Mouse (Mus musculus) embryonic fibroblast, embryonic 13.5 days (primary cell): ENCODE data around the gene Bves. TPM values are rescaled to one million over a fixed set of nuclear protein-coding genes. Genes with fewer than 3 reads are reported as not detected.
A peak's percentile ranks its signal among the peaks of the same experiment; 100 is the strongest.
"Not testable (repeated sequence)": the region's sequence is repeated elsewhere in the genome, so short reads cannot be mapped to it uniquely, and the experiment has no call there.

Source experiments
- H3K27ac ChIP-seq: 2 replicates; pipeline ENCODE4 v1.5.1; 2012; ENCODE audit warnings: low read length, control low read depth, inconsistent platforms; ENCODE audit not compliant: insufficient read depth
- H3K4me1 ChIP-seq: 2 replicates; pipeline ENCODE4 v1.6.1; 2011; ENCODE audit warnings: low read length; ENCODE audit not compliant: control insufficient read depth, insufficient read depth
- H3K4me3 ChIP-seq: 2 replicates; pipeline ENCODE4 v1.5.1; 2011; ENCODE audit warnings: mild to moderate bottlenecking, control low read depth, low read length; ENCODE audit not compliant: insufficient read depth
- CTCF ChIP-seq: IDR thresholded peaks from 2 replicates; pipeline ENCODE4 v1.5.1; 2011; ENCODE audit warnings: mild to moderate bottlenecking, control low read depth, low read length, moderate library complexity, borderline replicate concordance; ENCODE audit not compliant: insufficient read depth
- POLR2A ChIP-seq: IDR thresholded peaks from 2 replicates; pipeline ENCODE4 v1.6.1; 2011; ENCODE audit warnings: low read depth, mild to moderate bottlenecking, control low read depth, low read length, moderate library complexity
- polyA plus RNA-seq: library from polyadenylated mRNA; stranded (reverse); fragments of >200 nt; gene quantifications from 2 replicates; pipeline ENCODE4 v1.2.4, GENCODE M21; 2011; ENCODE audit warnings: low read depth; ENCODE audit not compliant: missing spikeins, insufficient read length

Gene Bves
- polyA plus RNA-seq = 2.1 and 2.5 TPM in 2 replicates

DNA sequence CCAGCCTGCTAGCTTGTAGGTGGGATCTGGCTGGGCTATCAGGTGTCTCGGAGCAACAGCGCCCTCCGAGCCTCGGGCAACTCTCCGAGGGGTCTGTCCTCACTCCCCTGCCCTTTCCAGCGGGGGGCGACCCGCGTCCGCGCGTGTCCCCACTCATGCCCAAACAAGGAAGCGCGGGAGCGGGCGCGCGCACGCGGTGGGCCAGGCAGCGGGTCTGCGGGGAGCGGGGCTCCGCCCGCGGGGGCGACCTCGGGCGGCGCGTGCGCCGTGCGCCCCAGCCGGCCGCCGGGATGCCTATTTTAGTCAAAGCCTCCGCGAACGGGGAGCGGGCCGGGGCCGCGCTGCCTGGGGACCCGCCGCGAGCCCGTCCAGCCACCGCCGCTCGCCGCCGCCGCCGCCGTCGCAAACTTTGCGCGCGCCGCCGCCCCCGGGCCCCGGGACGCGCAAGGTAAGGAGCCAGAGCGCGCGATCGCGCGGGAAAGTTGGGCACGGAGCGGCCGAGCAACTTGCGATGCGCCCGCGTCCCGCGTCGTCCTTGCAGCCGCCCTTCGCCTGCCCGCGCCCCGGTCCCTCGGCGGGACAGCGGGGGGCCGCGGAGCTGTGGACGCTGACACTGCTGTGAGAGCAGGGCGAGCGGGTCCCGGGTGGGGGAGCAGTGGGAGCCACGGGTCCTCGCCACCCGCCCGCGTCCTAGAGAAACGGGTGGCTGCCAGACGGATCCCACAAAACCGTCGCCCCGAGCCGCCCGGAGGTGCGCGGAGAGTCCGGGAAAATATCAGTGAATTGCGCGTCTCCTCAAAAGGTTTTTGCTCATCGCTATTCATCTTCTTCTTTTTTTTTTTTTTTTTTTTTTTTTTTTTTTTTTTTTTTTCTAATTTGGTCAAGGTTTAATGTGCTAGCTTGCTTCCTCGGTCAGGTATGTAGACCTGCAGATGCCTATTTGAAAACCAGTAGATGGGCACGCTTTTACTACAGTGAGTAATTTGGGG, at the start of gene Bves:
Gene Bves (plus strand): TSS at position 339 of the 989 bp plus-strand sequence.
- no peak within 1 kb of the TSS for H3K27ac ChIP-seq

DNA sequence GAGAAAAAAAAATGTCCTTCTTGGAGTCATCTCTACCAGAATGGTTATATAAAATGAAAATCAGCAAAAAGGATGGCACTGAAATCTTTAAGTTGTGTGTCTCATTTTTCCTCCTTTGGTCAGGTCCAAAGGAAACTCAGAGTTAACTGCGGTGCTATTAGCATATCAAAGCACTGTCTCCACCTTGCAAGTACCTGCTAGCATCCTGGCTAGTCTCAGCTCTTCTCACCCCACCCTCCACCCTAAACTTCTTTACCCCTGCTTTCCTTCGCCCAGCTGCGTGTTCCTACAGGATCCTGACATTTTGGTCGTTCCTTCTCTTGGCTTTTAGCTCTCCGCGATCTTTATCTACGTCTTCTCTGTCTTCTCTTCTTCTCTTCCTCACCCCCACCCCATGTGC, 47.2 kb upstream of the Bves start:
- H3K4me3 ChIP-seq = no peak overlapping the region
- TF ChIP-seq CTCF = no peak
- no peak for TF ChIP-seq POLR2A
- H3K4me1 ChIP-seq = no peaks in the 10 kb centered on the region
- H3K27ac ChIP-seq = no peak overlapping the region

More for the DNA sequence above, at the start of gene Bves:
- Histone ChIP-seq H3K4me1 (no peaks in the 10 kb centered on the region), H3K4me3 (peak within 1 kb of the TSS; percentile 59)
- TF ChIP-seq POLR2A = no peak
- TF ChIP-seq CTCF = no peak

DNA sequence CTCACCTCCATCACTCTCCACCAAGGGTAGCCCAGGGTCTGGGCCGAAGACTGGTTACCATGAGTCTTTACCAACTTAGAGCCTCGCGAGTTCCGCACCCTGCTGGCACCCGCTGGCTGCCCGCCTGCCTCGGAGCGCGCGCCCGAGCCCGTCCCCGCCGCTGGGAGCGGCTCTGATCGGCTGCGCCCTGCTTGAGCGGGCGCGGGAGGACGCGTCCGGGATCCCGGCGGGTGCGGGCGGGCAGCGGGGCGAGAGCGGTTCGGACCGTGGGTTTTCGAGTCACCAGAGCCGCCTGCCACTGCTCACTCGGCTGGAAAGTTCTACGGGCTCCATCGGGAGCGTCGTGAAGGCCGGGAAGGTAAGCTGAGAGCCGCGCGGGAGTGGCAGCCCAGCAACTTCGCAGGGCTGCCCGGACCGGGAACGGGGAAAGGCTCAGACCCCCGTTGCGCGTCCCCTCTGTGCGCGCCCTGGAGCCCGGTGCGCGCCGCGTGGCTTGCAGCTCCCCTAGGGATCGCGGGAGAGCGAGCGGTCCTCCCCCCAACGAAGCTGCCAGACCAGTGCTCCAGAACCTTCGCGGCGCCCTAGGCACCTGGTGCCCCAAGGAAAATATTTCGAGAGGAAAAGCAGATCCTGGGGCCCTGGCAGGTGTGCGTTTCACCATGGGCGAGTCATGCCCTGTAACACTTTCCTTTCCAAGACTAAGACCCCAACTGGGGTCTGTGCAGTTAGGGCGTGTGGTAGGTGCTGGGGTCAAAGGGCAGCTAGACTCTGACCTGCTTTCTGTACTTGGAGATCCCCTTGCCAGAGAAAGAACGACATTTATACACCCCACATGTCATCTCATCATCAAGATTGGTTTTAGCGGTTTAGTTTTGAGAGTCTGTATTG, 46.1 kb upstream of the Bves start:
- Histone ChIP-seq H3K27ac (no peak overlapping the region), H3K4me1 (no peaks in the 10 kb centered on the region), H3K4me3 (peak overlapping the region; percentile 50)
- TF ChIP-seq POLR2A (no peak), CTCF (no peak)

DNA sequence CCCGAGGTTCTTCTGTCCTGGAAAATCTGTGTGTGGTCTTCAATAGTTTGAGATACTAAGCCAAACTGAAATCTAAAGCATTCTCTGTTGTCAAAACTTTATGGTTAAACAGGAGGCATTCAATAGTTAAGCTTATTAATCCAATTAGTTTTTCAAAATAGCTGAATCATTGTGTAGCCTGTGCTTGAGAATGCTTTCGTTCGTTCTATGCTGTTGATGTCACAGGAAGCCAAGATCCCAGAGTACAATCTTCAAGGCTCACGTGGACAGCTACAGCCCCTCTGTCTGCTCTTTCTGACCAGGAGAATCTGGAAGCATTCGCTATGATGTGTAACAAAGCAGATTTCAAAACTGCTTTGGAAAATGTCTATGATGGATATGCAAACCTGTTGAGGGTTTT, 45.0 kb upstream of the Bves start:
- Histone ChIP-seq H3K4me1 (no peaks in the 10 kb centered on the region), H3K27ac (no peak overlapping the region), H3K4me3 (no peak overlapping the region)
- TF ChIP-seq POLR2A = no peak

DNA sequence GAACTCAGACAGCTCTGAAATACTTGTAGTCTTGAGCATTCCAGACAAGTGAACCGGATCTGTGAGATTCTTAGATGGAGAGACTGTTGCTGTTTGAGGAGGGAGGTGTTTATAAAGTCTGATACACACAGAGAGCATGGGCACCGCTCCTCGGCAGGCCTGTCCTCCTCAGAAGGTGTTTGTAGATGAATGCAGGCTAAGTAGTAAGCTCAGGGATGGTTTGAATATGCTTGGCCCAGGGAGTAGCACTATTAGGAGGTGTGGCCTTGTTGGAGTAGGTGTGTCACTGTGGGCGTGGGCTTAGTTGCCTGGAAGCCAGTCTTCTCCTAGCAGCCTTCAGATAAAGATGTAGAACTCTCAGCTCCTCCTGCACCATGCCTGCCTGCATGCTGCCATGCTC, 43.4 kb upstream of the Bves start:
- H3K4me1 ChIP-seq, H3K27ac ChIP-seq, H3K4me3 ChIP-seq: not testable (repeated sequence)

DNA sequence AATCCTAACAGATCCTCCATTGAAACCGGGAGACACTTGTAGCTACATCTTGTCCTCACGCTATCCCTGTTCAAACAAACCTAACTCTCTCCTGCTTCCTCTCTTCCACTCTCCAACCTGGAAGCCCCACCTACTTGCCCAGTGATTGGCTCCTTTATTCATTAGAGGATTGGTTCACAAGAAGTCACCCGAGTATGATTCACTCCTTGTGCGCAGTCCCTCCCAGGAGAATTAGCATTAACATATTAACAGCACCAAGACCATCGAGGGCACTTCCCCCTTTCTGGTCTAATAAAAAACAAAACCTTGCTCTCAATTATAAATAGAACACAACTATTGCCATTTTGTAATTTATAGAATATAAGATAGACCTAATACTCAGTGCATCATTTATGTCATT, 40.5 kb upstream of the Bves start:
- H3K4me1 ChIP-seq = no peaks in the 10 kb centered on the region
- TF ChIP-seq CTCF (no peak), POLR2A (no peak)
- H3K27ac ChIP-seq = no peak overlapping the region
- no peak overlapping the region for H3K4me3 ChIP-seq

DNA sequence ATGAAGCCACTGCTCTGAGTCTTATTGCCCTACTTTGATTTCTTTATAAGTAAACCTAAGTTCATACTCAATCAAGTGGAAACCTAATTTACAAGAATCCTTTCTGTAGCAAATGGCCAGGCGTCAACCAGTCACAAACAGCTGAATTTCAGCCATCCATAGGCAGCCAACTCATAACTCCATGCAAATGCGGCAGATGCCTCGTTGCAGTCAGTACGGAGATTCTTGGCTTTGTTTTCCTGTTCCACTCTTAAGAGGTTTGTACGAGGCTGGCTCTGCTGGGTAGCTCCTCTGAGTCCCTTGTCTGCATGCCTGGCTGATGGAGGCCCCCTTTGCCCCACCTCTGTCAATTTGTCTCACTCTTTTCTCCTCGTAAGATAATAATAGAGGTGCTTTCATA, 37.1 kb upstream of the Bves start:
- no peak overlapping the region for H3K27ac ChIP-seq
- no peaks in the 10 kb centered on the region for H3K4me1 ChIP-seq
- H3K4me3 ChIP-seq = no peak overlapping the region
- no peak for TF ChIP-seq POLR2A
- TF ChIP-seq CTCF = no peak

DNA sequence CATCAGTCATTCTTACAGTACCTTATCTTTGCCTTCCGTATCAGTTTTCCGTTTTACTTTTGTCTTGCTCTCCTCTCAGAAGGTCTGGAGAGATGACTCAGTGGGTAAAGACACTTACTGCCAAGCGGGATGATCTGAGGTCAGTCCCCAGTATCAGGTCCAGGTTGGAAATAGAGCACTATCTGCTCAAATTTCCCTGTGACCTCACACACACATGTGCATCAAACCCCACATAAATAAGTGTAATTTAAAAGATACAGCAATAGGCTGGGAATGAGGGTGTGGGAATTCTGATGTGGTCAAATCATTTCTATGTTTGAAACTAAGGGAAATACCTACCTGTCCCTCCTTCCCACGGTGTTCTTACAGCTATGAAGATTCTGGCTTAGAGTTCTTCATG, 36.1 kb upstream of the Bves start:
- Histone ChIP-seq H3K27ac (no peak overlapping the region), H3K4me1 (no peaks in the 10 kb centered on the region), H3K4me3 (no peak overlapping the region)
- TF ChIP-seq POLR2A = no peak

DNA sequence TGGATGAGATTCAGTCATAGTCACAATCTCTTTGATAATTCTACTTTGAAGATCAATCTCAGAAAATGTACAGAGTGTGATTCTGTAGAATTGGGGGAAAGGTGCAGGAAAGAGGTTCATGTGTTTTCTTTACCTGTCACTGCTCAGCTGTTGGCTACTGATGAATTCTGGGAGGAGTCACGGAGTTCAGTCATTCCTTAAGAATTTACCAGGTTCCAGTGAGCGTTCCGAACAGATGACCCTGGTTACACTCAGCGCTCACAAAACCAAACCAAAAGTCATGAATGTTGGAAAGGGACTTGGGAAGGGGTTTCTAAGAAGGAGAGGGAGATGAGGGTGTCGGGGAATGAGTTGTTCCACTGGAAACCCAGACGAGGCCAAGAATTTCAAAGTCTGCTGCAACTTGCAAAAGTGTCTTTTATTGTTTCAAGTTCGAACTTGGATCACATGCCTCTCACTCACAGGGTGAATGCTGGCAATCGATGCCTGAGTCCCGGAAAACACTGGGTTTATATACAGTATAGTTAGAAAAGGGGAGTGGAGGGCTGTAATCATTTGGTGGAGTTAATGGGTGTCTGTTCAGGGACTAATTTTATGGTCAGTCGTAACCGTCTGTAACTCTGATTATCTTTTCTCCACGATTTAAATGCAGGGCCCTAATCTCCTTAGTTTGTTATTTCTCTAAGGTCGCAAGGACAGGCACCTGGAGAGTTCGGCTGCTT, 32.1 kb upstream of the Bves start:
- no peak for TF ChIP-seq CTCF
- TF ChIP-seq POLR2A = no peak
- no peaks in the 10 kb centered on the region for H3K4me1 ChIP-seq

More for the DNA sequence above, 32.1 kb upstream of the Bves start:
- H3K27ac ChIP-seq = no peak overlapping the region
- no peak overlapping the region for H3K4me3 ChIP-seq
